In genomic region chr14:25586846-25587486, GRCm38 (mm10) we compare ENCODE assay signal across 8 mouse cellular contexts.
DNase-seq lines count a peak whose midpoint lies in the region; ATAC-seq and TF ChIP-seq lines count a peak whose summit lies in the region.

No protein-coding gene starts in this region.

- no peak for TF ChIP-seq CTCF in E14TG2a.4 (conservative IDR thresholded peaks at IDR 0.05; ENCODE audit: low read length)
- no peak for TF ChIP-seq CTCF in liver, postnatal 0 days (IDR thresholded peaks at IDR 0.05; ENCODE audit: low read depth)

- H3K9ac ChIP-seq in heart, embryonic 12.5 days, result peak overlapping the region; percentile 60
- no peak overlapping the region for H3K9ac ChIP-seq in liver, postnatal 0 days (replicated peaks)

- H3K4me2 ChIP-seq in heart, embryonic 12.5 days, result peak overlapping the region; percentile 36
- 0 out of 2 replicates have a peak overlapping the region, but pooled peaks have one; percentile 32 for H3K4me2 ChIP-seq in liver, postnatal 0 days (ENCODE audit: low read depth, low read length)

- H3K4me1 ChIP-seq in E14TG2a.4 (replicated peaks; ENCODE audit: low read depth, low read length), result peaks cover 74% of the 10 kb centered on the region
- peaks cover 79% of the 10 kb centered on the region for H3K4me1 ChIP-seq in heart, embryonic 12.5 days (replicated peaks)
- H3K4me1 ChIP-seq in liver, postnatal 0 days (ENCODE audit: insufficient read depth), result peaks cover 33% of the 10 kb centered on the region

- 26% methylated on average over 10 of the region's 10 CpGs for WGBS in heart, embryonic 12.5 days
- 59% methylated on average over 10 of the region's 10 CpGs for WGBS in liver, postnatal 0 days (ENCODE audit: insufficient replicate concordance)

- peak; percentile 34 for ATAC-seq in heart, embryonic 12.5 days (ENCODE audit: insufficient number of reproducible peaks, low FRiP score)
- no peak for ATAC-seq in liver, postnatal 0 days
- ATAC-seq in erythroblast, adult 5-6 weeks (replicated peaks; ENCODE audit: low FRiP score, poor library complexity, severe bottlenecking), result no peak

- H3K36me3 ChIP-seq in E14TG2a.4 (ENCODE audit: insufficient read depth, low read length), result no peaks in the 10 kb centered on the region
- H3K36me3 ChIP-seq in heart, embryonic 12.5 days, result peaks cover 36% of the 10 kb centered on the region
- H3K36me3 ChIP-seq in liver, postnatal 0 days (replicated peaks; ENCODE audit: insufficient read depth, low read length), result peaks cover 24% of the 10 kb centered on the region

- no peaks in the 10 kb centered on the region for H3K9me3 ChIP-seq in E14TG2a.4 (ENCODE audit: low read length)
- H3K9me3 ChIP-seq in heart, embryonic 12.5 days (replicated peaks), result no peaks in the 10 kb centered on the region
- no peaks in the 10 kb centered on the region for H3K9me3 ChIP-seq in liver, postnatal 0 days (ENCODE audit: low read length)

- H3K4me3 ChIP-seq in E14TG2a.4 (replicated peaks; ENCODE audit: low read length), result peak overlapping the region; percentile 29
- H3K4me3 ChIP-seq in heart, embryonic 12.5 days, result no peak overlapping the region
- H3K4me3 ChIP-seq in liver, postnatal 0 days (ENCODE audit: low read depth, low read length), result no peak overlapping the region

- no peak for TF ChIP-seq EP300 in liver, postnatal 0 days (IDR thresholded peaks at IDR 0.05; ENCODE audit: low read depth)

- DNase-seq in embryo, embryonic 10.5 days (ENCODE audit: low spot score), result peak; percentile 52
- no peak for DNase-seq in embryo, embryonic 9.5 days (ENCODE audit: extremely low spot score)
- DNase-seq in liver, postnatal 0 days, result no peak
- no peak for DNase-seq in spleen, adult 12 weeks (ENCODE audit: low spot score)
- no peak for DNase-seq in left cerebral cortex, adult 8-10 months (ENCODE audit: low spot score in 2 of 2)

- peak overlapping the region; percentile 95 for H3K27ac ChIP-seq in heart, embryonic 12.5 days (ENCODE audit: poor library complexity, severe bottlenecking)
- peak overlapping the region; percentile 66 for H3K27ac ChIP-seq in liver, postnatal 0 days (ENCODE audit: low read depth)

- H3K27me3 ChIP-seq in E14TG2a.4 (ENCODE audit: insufficient read depth, low read length), result peaks cover 46% of the 10 kb centered on the region
- no peaks in the 10 kb centered on the region for H3K27me3 ChIP-seq in heart, embryonic 12.5 days (replicated peaks)
- H3K27me3 ChIP-seq in liver, postnatal 0 days (ENCODE audit: insufficient read depth, low read length), result no peaks in the 10 kb centered on the region
